Mouse (Mus musculus) heart, adult 8-10 months (tissue): ENCODE data around the gene 4931409K22Rik. TPM values are rescaled to one million over a fixed set of nuclear protein-coding genes. Genes with fewer than 3 reads are reported as not detected.

Experiments used
- DNase-seq: peaks from one replicate; pipeline ENCODE4 v3.0.0; 2022; ENCODE audit warnings: low spot score
- microRNA-seq: library from miRNA; unstranded; fragments of <30 nt; microRNA quantifications from one replicate; pipeline ENCODE4 v1.2.0, GENCODE M21; 2022
- total RNA-seq, 4 experiments: library from RNA; stranded (reverse); gene quantifications; 2 replicates each; pipeline ENCODE4 v1.2.4; 2022

4931409K22Rik gene
- total RNA-seq, 4 experiments from 2014 or later: not detected

DNA sequence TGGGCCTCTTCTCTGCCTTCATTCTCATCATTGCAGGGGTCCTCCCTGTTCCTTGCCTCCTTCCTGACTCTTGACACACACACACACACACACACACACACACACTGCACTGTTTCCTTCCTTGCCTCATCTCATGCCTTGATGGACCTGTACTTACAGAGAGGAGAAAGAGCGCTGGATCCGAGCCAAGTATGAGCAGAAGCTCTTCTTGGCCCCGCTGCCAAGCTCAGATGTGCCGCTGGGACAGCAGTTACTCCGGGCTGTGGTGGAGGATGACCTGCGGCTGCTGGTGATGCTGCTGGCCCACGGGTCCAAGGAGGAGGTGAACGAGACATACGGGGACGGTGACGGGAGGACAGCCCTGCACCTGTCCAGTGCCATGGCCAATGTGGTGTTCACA, 55.8 kb downstream of the 4931409K22Rik start:
- no peak for DNase-seq

DNA sequence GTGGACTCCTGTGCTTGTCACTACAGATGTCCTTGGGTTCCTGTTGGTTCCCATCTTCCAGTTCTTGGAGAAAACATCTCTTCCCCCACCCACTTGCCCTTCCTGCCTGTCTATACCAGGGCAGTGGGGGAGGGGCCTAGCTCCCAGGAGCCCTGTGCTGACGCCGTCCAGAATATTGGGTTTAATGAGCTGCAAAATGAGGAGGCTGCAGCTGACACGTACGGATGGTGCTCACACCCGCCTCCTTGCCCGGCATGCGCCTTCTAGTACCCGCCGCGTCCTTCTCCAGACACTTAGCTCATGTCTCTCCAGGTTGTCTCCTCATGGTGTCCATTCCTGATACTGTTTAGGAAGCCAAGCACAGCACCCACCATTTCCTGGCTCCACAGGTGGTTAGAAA, 57.5 kb downstream of the 4931409K22Rik start:
- no peak for DNase-seq

DNA sequence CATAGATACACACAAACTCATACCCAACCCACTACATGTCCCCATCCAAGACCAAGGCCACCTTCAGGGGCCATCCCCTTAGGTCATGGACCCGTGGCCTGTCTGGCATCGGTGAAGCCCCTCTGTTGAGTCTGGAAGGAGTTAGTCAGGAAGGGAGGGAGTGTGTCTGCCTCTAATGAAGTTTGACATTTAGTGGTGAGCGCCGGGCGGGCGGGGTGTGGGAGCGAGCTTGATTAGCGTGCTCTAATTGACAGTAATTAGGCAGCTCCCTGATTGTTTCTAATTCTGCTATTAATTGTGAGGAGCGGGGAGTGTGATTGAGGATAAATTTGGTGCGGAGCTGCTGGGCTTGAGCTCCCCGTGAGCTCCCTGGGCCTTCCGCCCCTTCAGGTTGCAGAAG, 59.1 kb downstream of the 4931409K22Rik start:
- DNase-seq: no peak

DNA sequence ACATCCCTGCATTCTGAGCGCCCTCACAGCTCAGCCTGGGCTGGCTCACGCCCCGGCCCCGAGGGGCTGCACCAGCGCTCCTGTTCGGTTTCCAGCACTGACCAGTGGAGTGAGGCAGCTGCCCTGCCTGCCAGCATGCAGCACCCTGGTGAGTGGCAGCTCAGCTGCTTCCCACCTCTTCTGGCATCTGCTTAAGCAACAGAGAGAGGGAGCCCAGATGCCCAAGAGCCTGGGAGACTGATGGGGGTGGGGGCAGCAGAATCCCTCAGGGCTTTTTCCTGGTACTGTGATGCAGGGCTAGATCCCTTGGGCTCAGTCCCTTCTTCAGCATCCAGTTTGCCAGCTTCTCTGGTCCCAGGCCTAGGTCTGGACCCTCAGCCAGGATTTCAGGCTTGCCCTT, 59.9 kb downstream of the 4931409K22Rik start:
- DNase-seq: no peak

DNA sequence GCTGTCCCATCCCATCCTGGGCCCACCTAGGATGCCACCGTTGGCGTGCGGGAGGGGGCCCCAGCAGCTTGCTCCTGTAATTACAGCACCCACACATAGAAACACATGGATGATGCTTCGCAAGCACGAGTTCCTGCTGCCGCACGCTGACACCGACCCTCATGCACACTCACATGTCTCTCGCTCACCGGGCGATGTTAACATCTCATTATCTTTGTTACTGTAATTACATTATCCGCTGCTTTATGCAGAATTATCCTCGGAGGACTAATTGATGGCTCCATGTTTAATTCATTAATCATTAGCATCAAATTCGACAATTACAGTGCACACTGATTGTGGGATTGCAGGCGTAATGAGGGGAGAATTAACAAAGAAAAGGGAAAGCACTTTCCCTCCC, 61.6 kb downstream of the 4931409K22Rik start:
- DNase-seq: no peak

Small RNAs within 50 kb of the gene (microRNA-seq; reads per million reads assigned to microRNA genes)
- gene Mir671: 241 reads per million, percentile 70 among the genes with 10 or more reads in this experiment

Other genes starting within 250 kb of the 4931409K22Rik start
- gene Kcnh2, start 205.2 kb downstream of the 4931409K22Rik start, total RNA-seq: 10 to 100 TPM; 48.8 to 95.2 (median 71.0) TPM
- gene Nos3, start 192.0 kb downstream of the 4931409K22Rik start, total RNA-seq: 10 to 100 TPM; 21.4 to 26.9 (median 23.8) TPM
- gene Atg9b, start 164.7 kb downstream of the 4931409K22Rik start, total RNA-seq: 1 to 10 TPM in 2 of 4 experiments, under 1 TPM in 2; 0.73 to 1.7 (median 1.1) TPM
- gene Abcb8, start 163.1 kb downstream of the 4931409K22Rik start, total RNA-seq: 100 to 1,000 TPM in 2 of 4 experiments, 10 to 100 TPM in 2; 96.5 to 106 (median 101) TPM
- gene Asic3, start 143.4 kb downstream of the 4931409K22Rik start, total RNA-seq: under 1 TPM in 1 of 4 experiments, not detected in 3; 0.16 TPM
- gene Cdk5, start 133.3 kb downstream of the 4931409K22Rik start, total RNA-seq: 10 to 100 TPM; 17.3 to 23.7 (median 19.1) TPM
- gene Slc4a2, start 133.0 kb downstream of the 4931409K22Rik start, total RNA-seq: 10 to 100 TPM; 21.9 to 32.5 (median 24.7) TPM
- gene Fastk, start 111.5 kb downstream of the 4931409K22Rik start, total RNA-seq: 100 to 1,000 TPM; 297 to 351 (median 327) TPM
- 10 to 100 TPM in 3 of 4 experiments, 1 to 10 TPM in 1; 9.8 to 12.3 (median 11.8) TPM for gene Tmub1, start 109.0 kb downstream of the 4931409K22Rik start, total RNA-seq
- 100 to 1,000 TPM in 1 of 4 experiments, 10 to 100 TPM in 3; 88.8 to 101 (median 95.0) TPM for gene Agap3, start 104.6 kb downstream of the 4931409K22Rik start, total RNA-seq
- not detected for gene Gbx1, start 29.6 kb downstream of the 4931409K22Rik start, total RNA-seq
- gene Asb10, start 15.8 kb downstream of the 4931409K22Rik start, total RNA-seq: 100 to 1,000 TPM in 2 of 4 experiments, 10 to 100 TPM in 2; 97.3 to 112 (median 103) TPM
- gene Abcf2, start 20.7 kb upstream of the 4931409K22Rik start, total RNA-seq: 10 to 100 TPM; 53.6 to 60.6 (median 56.2) TPM
- gene Chpf2, start 29.9 kb upstream of the 4931409K22Rik start, total RNA-seq: 1 to 10 TPM; 7.4 to 9.5 (median 7.7) TPM
- 10 to 100 TPM; 56.8 to 62.6 (median 60.6) TPM for gene Smarcd3, start 67.6 kb upstream of the 4931409K22Rik start, total RNA-seq
- 10 to 100 TPM; 33.1 to 45.6 (median 36.7) TPM for gene Nub1, start 128.7 kb upstream of the 4931409K22Rik start, total RNA-seq
- 1 to 10 TPM in 1 of 4 experiments, under 1 TPM in 3; 0.16 to 1.2 (median 0.60) TPM for gene Wdr86, start 173.9 kb upstream of the 4931409K22Rik start, total RNA-seq
- gene Crygn, start 201.2 kb upstream of the 4931409K22Rik start, total RNA-seq: not detected